Comparison of ENCODE assay signal across 1 mouse cellular context in genomic region chr1:182302176-182302870, GRCm38 (mm10).
TF ChIP-seq lines count a peak whose summit lies in the region.

No protein-coding gene starts in this region.

TF ChIP-seq in CH12.LX, 34 proteins besides CTCF, POLR2A, EP300 and RAD21 (continued from another document):
- TF ChIP-seq ZC3H11A (IDR thresholded peaks at IDR 0.05; ENCODE audit: low read depth, low read length) = no peak
- peak; percentile 82 for TF ChIP-seq MAX (IDR thresholded peaks at IDR 0.05; ENCODE audit: low read length)
- no peak for TF ChIP-seq SMC3 (IDR thresholded peaks at IDR 0.05; ENCODE audit: low read depth, low read length)
- no peak for TF ChIP-seq ELF1 (IDR thresholded peaks at IDR 0.05; ENCODE audit: low read depth, low read length)
- peak; percentile 9; the same call in 1 of the 2 replicates for TF ChIP-seq USF1 (IDR thresholded peaks at IDR 0.05; ENCODE audit: low read depth, low read length)
- TF ChIP-seq MEF2A (IDR thresholded peaks at IDR 0.05; ENCODE audit: borderline replicate concordance, low read depth, low read length) = peak; percentile 65
- TF ChIP-seq UBTF (IDR thresholded peaks at IDR 0.05; ENCODE audit: low read depth, low read length) = no peak
- no peak for TF ChIP-seq RCOR1 (conservative IDR thresholded peaks at IDR 0.05; ENCODE audit: low read depth, low read length)
- 0 out of 2 replicates have a peak, but pooled peaks have one; percentile 61 for TF ChIP-seq MAZ (IDR thresholded peaks at IDR 0.05; ENCODE audit: low read depth, low read length)
- no peak for TF ChIP-seq MAFK (IDR thresholded peaks at IDR 0.05; ENCODE audit: insufficient replicate concordance, low read length)
- no peak for TF ChIP-seq POLR2AphosphoS2 (IDR thresholded peaks at IDR 0.05; ENCODE audit: low read depth, low read length)
- no peak for TF ChIP-seq E2F4 (IDR thresholded peaks at IDR 0.05; ENCODE audit: insufficient replicate concordance, low read depth, low read length)
